Mouse (Mus musculus) hindbrain, embryonic 12.5 days (tissue): ENCODE results near the gene Scnn1a. TPM values are rescaled to one million over a fixed set of nuclear protein-coding genes. Genes with fewer than 3 reads are reported as not detected.
"Not testable (repeated sequence)": the region's sequence is repeated elsewhere in the genome, so short reads cannot be mapped to it uniquely, and the experiment has no call there.

ENCODE experiments used
- ATAC-seq: fragments of 200-750 bp; cut with Nextera tagmentation; 2 replicates; pipeline ENCODE4 v1.8.0; 2017; ENCODE audit warnings: moderate TSS enrichment; ENCODE audit not compliant: low FRiP score
- H3K27ac ChIP-seq: fragments of 300-500 bp; sonication (generic); 2 replicates; pipeline ENCODE4 v1.5.1; 2016; ENCODE audit warnings: mild to moderate bottlenecking
- H3K27me3 ChIP-seq: fragments of 300-500 bp; sonication (generic); 2 replicates; pipeline ENCODE4 v1.6.1; 2016; ENCODE audit warnings: mild to moderate bottlenecking
- H3K36me3 ChIP-seq: fragments of 300-500 bp; sonication (generic); 2 replicates; pipeline ENCODE4 v1.6.1; 2016; ENCODE audit warnings: mild to moderate bottlenecking
- H3K4me1 ChIP-seq: fragments of 300-500 bp; sonication (generic); 2 replicates; pipeline ENCODE4 v1.6.1; 2016
- H3K4me2 ChIP-seq: fragments of 300-500 bp; sonication (generic); replicated peaks from 2 replicates; pipeline ENCODE4 v1.6.1; 2016; ENCODE audit warnings: mild to moderate bottlenecking
- H3K4me3 ChIP-seq: fragments of 300-500 bp; sonication (generic); 2 replicates; pipeline ENCODE4 v1.5.1; 2016; ENCODE audit warnings: mild to moderate bottlenecking
- H3K9ac ChIP-seq: fragments of 300-500 bp; sonication (generic); 2 replicates; pipeline ENCODE4 v1.6.1; 2016; ENCODE audit warnings: mild to moderate bottlenecking, moderate library complexity
- H3K9me3 ChIP-seq: fragments of 300-500 bp; sonication (generic); replicated peaks from 2 replicates; pipeline ENCODE4 v1.6.1; 2016; ENCODE audit warnings: mild to moderate bottlenecking
- WGBS: fragments of 180-500 bp; shearing (Covaris S2); methylation state at CpG from one replicate; pipeline ENCODE4 v1.1.7; 2016; 5-methylcytosine and 5-hydroxymethylcytosine counted together
- polyA plus RNA-seq: library from polyadenylated mRNA; unstranded; fragments of >200 nt; fragmentation: Nextera tagmentation; extraction: Ambion mirVana; gene quantifications from 2 replicates; pipeline ENCODE4 v1.2.1, GENCODE M21; 2016

Scnn1a gene
- polyA plus RNA-seq, 1 experiment from 2014 or later: 0.49 TPM

GRCm38 (mm10) chr6:125292256-125292655 is 28.2 kb upstream of the Scnn1a start:
- H3K9me3 ChIP-seq: no peaks in the 10 kb centered on the region
- H3K4me3 ChIP-seq: no peak overlapping the region
- no peak overlapping the region for H3K4me2 ChIP-seq
- no peak overlapping the region for H3K9ac ChIP-seq
- 94% methylated on average over 7 of the region's 7 CpGs for WGBS
- no peaks in the 10 kb centered on the region for H3K4me1 ChIP-seq
- H3K36me3 ChIP-seq: no peaks in the 10 kb centered on the region
- H3K27ac ChIP-seq: no peak overlapping the region
- H3K27me3 ChIP-seq: no peaks in the 10 kb centered on the region
- ATAC-seq: no peak

- H3K27ac ChIP-seq: no peak overlapping the region
- no peak overlapping the region for H3K9ac ChIP-seq
- no peaks in the 10 kb centered on the region for H3K4me1 ChIP-seq
- no peak overlapping the region for H3K4me3 ChIP-seq
- no peak overlapping the region for H3K4me2 ChIP-seq
- no peaks in the 10 kb centered on the region for H3K27me3 ChIP-seq
- no peaks in the 10 kb centered on the region for H3K36me3 ChIP-seq
- WGBS: 83% methylated on average over 4 of the region's 4 CpGs
- no peaks in the 10 kb centered on the region for H3K9me3 ChIP-seq
- ATAC-seq: no peak
These were observed 26.4 kb upstream of the Scnn1a start for GRCm38 (mm10) chr6:125294049-125294448.

- Histone ChIP-seq H3K27me3 (no peaks in the 10 kb centered on the region), H3K4me2 (no peak overlapping the region), H3K4me3 (no peak overlapping the region), H3K27ac (no peak overlapping the region), H3K4me1 (no peaks in the 10 kb centered on the region), H3K9me3 (no peaks in the 10 kb centered on the region), H3K9ac (no peak overlapping the region), H3K36me3 (no peaks in the 10 kb centered on the region)
- 81% methylated on average over 5 of the region's 5 CpGs for whole genome bisulfite sequencing
- no peak for ATAC-seq
These were observed 23.2 kb upstream of the Scnn1a start for GRCm38 (mm10) chr6:125297149-125297820.

- Histone ChIP-seq H3K9me3 (no peaks in the 10 kb centered on the region), H3K4me3 (no peak overlapping the region), H3K27me3 (no peaks in the 10 kb centered on the region), H3K4me2 (no peak overlapping the region), H3K27ac (no peak overlapping the region), H3K4me1 (no peaks in the 10 kb centered on the region), H3K36me3 (0 out of 2 replicates have a peak, but pooled peaks cover under 1% of the 10 kb centered on the region), H3K9ac (no peak overlapping the region)
- ATAC-seq: no peak
- 79% methylated on average over 1 of the region's 1 CpGs for WGBS
These were observed 19.5 kb upstream of the Scnn1a start for GRCm38 (mm10) chr6:125300982-125301381.

GRCm38 (mm10) chr6:125302231-125302982 is 18.1 kb upstream of the Scnn1a start:
- Histone ChIP-seq H3K4me3 (no peak overlapping the region), H3K9me3 (no peaks in the 10 kb centered on the region), H3K36me3 (peaks cover 10% of the 10 kb centered on the region; the same call in 1 of the 2 replicates), H3K9ac (no peak overlapping the region), H3K27ac (no peak overlapping the region), H3K4me1 (no peaks in the 10 kb centered on the region), H3K27me3 (no peaks in the 10 kb centered on the region), H3K4me2 (no peak overlapping the region)
- WGBS: 91% methylated on average over 24 of the region's 24 CpGs
- no peak for ATAC-seq

GRCm38 (mm10) chr6:125303242-125303641 is 17.2 kb upstream of the Scnn1a start:
- WGBS: 74% methylated on average over 4 of the region's 4 CpGs
- no peak for ATAC-seq
- Histone ChIP-seq H3K36me3 (peaks cover 10% of the 10 kb centered on the region; the same call in 1 of the 2 replicates), H3K4me3 (no peak overlapping the region), H3K27me3 (no peaks in the 10 kb centered on the region), H3K9me3 (no peaks in the 10 kb centered on the region), H3K9ac (no peak overlapping the region), H3K27ac (no peak overlapping the region), H3K4me2 (no peak overlapping the region), H3K4me1 (no peaks in the 10 kb centered on the region)

- not testable (repeated sequence) for ATAC-seq, H3K27ac ChIP-seq, H3K36me3 ChIP-seq, H3K9ac ChIP-seq, H3K27me3 ChIP-seq, H3K4me3 ChIP-seq, H3K4me2 ChIP-seq, H3K9me3 ChIP-seq, H3K4me1 ChIP-seq
- WGBS: 90% methylated on average over 7 of the region's 7 CpGs
These were observed 16.1 kb upstream of the Scnn1a start for GRCm38 (mm10) chr6:125304408-125304807.

GRCm38 (mm10) chr6:125305465-125305864 is 15.0 kb upstream of the Scnn1a start:
- no peak for ATAC-seq
- H3K4me3 ChIP-seq: no peak overlapping the region
- peaks cover 10% of the 10 kb centered on the region; the same call in 1 of the 2 replicates for H3K36me3 ChIP-seq
- H3K4me1 ChIP-seq: peaks cover 7% of the 10 kb centered on the region
- no peaks in the 10 kb centered on the region for H3K9me3 ChIP-seq
- no peaks in the 10 kb centered on the region for H3K27me3 ChIP-seq
- no peak overlapping the region for H3K9ac ChIP-seq
- H3K4me2 ChIP-seq: no peak overlapping the region
- 88% methylated on average over 6 of the region's 6 CpGs for WGBS
- no peak overlapping the region for H3K27ac ChIP-seq

- H3K9ac ChIP-seq: no peak overlapping the region
- H3K36me3 ChIP-seq: peaks cover 10% of the 10 kb centered on the region; the same call in 1 of the 2 replicates
- peaks cover 7% of the 10 kb centered on the region for H3K4me1 ChIP-seq
- no peak overlapping the region for H3K27ac ChIP-seq
- no peaks in the 10 kb centered on the region for H3K27me3 ChIP-seq
- no peak overlapping the region for H3K4me2 ChIP-seq
- H3K4me3 ChIP-seq: no peak overlapping the region
- H3K9me3 ChIP-seq: no peaks in the 10 kb centered on the region
- no peak for ATAC-seq
- 88% methylated on average over 5 of the region's 5 CpGs for WGBS
These were observed 13.4 kb upstream of the Scnn1a start for GRCm38 (mm10) chr6:125307091-125307490.

- Histone ChIP-seq H3K27ac (no peak overlapping the region), H3K4me1 (peaks cover 17% of the 10 kb centered on the region), H3K27me3 (peaks cover under 1% of the 10 kb centered on the region; the same call in 1 of the 2 replicates), H3K4me3 (no peak overlapping the region), H3K9ac (no peak overlapping the region), H3K36me3 (peaks cover 10% of the 10 kb centered on the region; the same call in 1 of the 2 replicates), H3K4me2 (peak overlapping the region; percentile 25; the same call in 1 of the 2 replicates), H3K9me3 (no peaks in the 10 kb centered on the region)
- 7% methylated on average over 13 of the region's 13 CpGs for WGBS
- ATAC-seq: 0 out of 2 replicates have a peak, but pooled peaks have one; percentile 30
These were observed 11.5 kb upstream of the Scnn1a start for GRCm38 (mm10) chr6:125308921-125309320.

- H3K4me3 ChIP-seq: no peak overlapping the region
- H3K27ac ChIP-seq: no peak overlapping the region
- peaks cover 10% of the 10 kb centered on the region; the same call in 1 of the 2 replicates for H3K36me3 ChIP-seq
- peaks cover 22% of the 10 kb centered on the region for H3K4me1 ChIP-seq
- no peak overlapping the region for H3K4me2 ChIP-seq
- peaks cover 5% of the 10 kb centered on the region for H3K27me3 ChIP-seq
- WGBS: 35% methylated on average over 5 of the region's 5 CpGs
- H3K9me3 ChIP-seq: no peaks in the 10 kb centered on the region
- no peak overlapping the region for H3K9ac ChIP-seq
- ATAC-seq: no peak
These were observed 11.1 kb upstream of the Scnn1a start for GRCm38 (mm10) chr6:125309406-125309805.

DNA sequence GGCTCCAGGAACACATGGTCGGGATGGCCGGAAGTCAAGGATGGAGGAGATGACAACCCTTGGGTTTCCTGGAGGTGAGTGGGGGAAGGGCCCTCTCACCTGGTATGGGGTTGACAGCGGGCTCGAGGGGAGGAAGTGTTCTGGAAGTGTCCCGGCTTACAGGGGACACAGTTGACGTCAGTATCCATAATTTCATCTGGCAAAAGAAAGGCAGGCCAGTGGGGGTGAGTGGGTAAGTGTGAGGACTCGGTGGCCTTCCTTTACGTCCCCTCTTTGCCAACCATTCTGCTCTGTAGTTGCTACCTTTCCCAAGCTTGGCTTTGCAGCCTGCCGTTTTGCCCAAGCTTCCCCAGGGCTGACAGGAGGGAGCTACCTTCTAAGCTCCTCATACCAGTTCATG is 8.3 kb upstream of the Scnn1a start:
- Histone ChIP-seq H3K36me3 (no peaks in the 10 kb centered on the region), H3K27me3 (peaks cover 10% of the 10 kb centered on the region), H3K9me3 (no peaks in the 10 kb centered on the region), H3K4me2 (no peak overlapping the region), H3K9ac (no peak overlapping the region), H3K4me3 (peak overlapping the region; percentile 35; the same call in 1 of the 2 replicates), H3K4me1 (peaks cover 23% of the 10 kb centered on the region), H3K27ac (no peak overlapping the region)
- ATAC-seq: no peak
- 80% methylated on average over 9 of the region's 9 CpGs for WGBS
